Mouse (Mus musculus) small intestine, adult 2 months (tissue): Measurements from ENCODE around the gene Ocel1.

ENCODE experiments used
- CTCF ChIP-seq: fragments of 200-500 bp; IDR thresholded peaks from 2 replicates; pipeline ENCODE4 v1.5.1; 2012; ENCODE audit warnings: low read depth, mild to moderate bottlenecking, control low read depth, inconsistent platforms, low read length, moderate library complexity, mixed read lengths; ENCODE audit not compliant: insufficient replicate concordance, insufficient read length; ENCODE audit errors: extremely low read depth
- POLR2A ChIP-seq: fragments of 200-500 bp; IDR thresholded peaks from 2 replicates; pipeline ENCODE4 v1.6.1; 2012; ENCODE audit warnings: low read depth, mild to moderate bottlenecking, control low read depth, inconsistent platforms, low read length, moderate library complexity

GRCm38 (mm10) chr8:71351520-71351919, 19.6 kb upstream of the Ocel1 start:
- TF ChIP-seq CTCF, result no peak
- TF ChIP-seq POLR2A, result no peak
